ENCODE assay signal across 17 mouse cellular contexts in the genomic region with DNA sequence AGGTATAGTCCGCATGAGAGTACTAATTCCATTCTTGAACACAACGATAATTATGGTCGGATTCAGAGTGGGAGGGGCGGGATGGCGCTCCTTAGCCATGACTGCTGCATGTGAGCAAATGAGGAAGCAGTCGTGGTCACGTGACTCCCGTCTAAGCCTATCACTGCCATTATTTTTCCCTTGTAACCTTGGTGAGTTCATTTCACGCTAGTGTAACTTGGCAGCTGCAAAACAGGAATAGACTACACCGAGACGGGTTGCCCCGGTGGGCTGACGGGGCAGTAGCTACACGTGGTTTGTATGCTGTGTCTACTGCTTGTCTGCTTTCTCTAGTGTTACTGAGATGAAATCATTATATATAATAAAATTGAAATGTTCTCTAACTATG. TPM values are rescaled to one million over a fixed set of nuclear protein-coding genes. Genes with fewer than 3 reads are reported as not detected.
DNase-seq lines count a peak whose midpoint lies in the region; ATAC-seq and TF ChIP-seq lines count a peak whose summit lies in the region.
"Had no signal": no experiment of that assay in that cellular context is flagged by ENCODE, and none has a peak within 500 bp of the region (broad histone marks: within the 10 kb centered on the region; RNA-seq: fewer than 3 reads in every experiment).

No protein-coding gene starts in this region.

- no peak overlapping the region for H3K4me3 ChIP-seq in forebrain, embryonic 10.5 days
- no peak overlapping the region for H3K4me3 ChIP-seq in forebrain, embryonic 11.5 days (ENCODE audit: low read depth, low read length)
- no peak overlapping the region for H3K4me3 ChIP-seq in neural tube, embryonic 13.5 days
- no peak overlapping the region for H3K4me3 ChIP-seq in forebrain, embryonic 12.5 days (replicated peaks)
- no peak overlapping the region for H3K4me3 ChIP-seq in gastrocnemius, adult 2 months
- no peak overlapping the region for H3K4me3 ChIP-seq in limb, embryonic 10.5 days
- no peak overlapping the region for H3K4me3 ChIP-seq in kidney, embryonic 15.5 days (replicated peaks)
- H3K4me3 ChIP-seq: embryonic facial prominence, embryonic 15.5 days; limb, embryonic 12.5 days; midbrain, embryonic 12.5 days had no signal

- no peaks in the 10 kb centered on the region for H3K27me3 ChIP-seq in forebrain, embryonic 10.5 days (ENCODE audit: poor library complexity, severe bottlenecking)
- H3K27me3 ChIP-seq in forebrain, embryonic 11.5 days (ENCODE audit: control insufficient read depth, insufficient read depth, low read length) = no peaks in the 10 kb centered on the region
- no peaks in the 10 kb centered on the region for H3K27me3 ChIP-seq in neural tube, embryonic 13.5 days
- no peaks in the 10 kb centered on the region for H3K27me3 ChIP-seq in forebrain, embryonic 12.5 days
- H3K27me3 ChIP-seq in limb, embryonic 10.5 days (ENCODE audit: low read depth, poor library complexity, severe bottlenecking) = no peaks in the 10 kb centered on the region
- H3K27me3 ChIP-seq in kidney, embryonic 15.5 days = no peaks in the 10 kb centered on the region
- H3K27me3 ChIP-seq: embryonic facial prominence, embryonic 15.5 days; midbrain, embryonic 12.5 days had no signal

- DNase-seq in forebrain, embryonic 10.5 days (ENCODE audit: extremely low spot score, low spot score) = peak; percentile 10
- DNase-seq in forebrain, embryonic 11.5 days (ENCODE audit: low spot score) = no peak
- no peak for DNase-seq in neural tube, embryonic 10.5 days (ENCODE audit: extremely low spot score, low spot score)
- DNase-seq in gastrocnemius, adult 2 months = no peak
- no peak for DNase-seq in limb, embryonic 10.5 days (ENCODE audit: low spot score)
- DNase-seq: adrenal gland, postnatal 36 days; cerebellum, adult 8-10 months; heart, adult 18-20 months; lung, adult 18-20 months; right cerebral cortex, postnatal 25 days had no signal

- TF ChIP-seq CTCF in gastrocnemius, adult 2 months (IDR thresholded peaks at IDR 0.05) = no peak

- WGBS in forebrain, embryonic 10.5 days = 90% methylated on average over 14 of the region's 14 CpGs
- 90% methylated on average over 14 of the region's 14 CpGs for WGBS in forebrain, embryonic 11.5 days
- 86% methylated on average over 14 of the region's 14 CpGs for WGBS in neural tube, embryonic 13.5 days
- WGBS in forebrain, embryonic 12.5 days = 79% methylated on average over 14 of the region's 14 CpGs
- 92% methylated on average over 14 of the region's 14 CpGs for WGBS in limb, embryonic 10.5 days
- WGBS in kidney, embryonic 15.5 days = 91% methylated on average over 14 of the region's 14 CpGs

- H3K9ac ChIP-seq in forebrain, embryonic 11.5 days (ENCODE audit: low read length) = no peak overlapping the region
- H3K9ac ChIP-seq in neural tube, embryonic 13.5 days = no peak overlapping the region
- H3K9ac ChIP-seq in forebrain, embryonic 12.5 days = no peak overlapping the region
- no peak overlapping the region for H3K9ac ChIP-seq in kidney, embryonic 15.5 days
- H3K9ac ChIP-seq: embryonic facial prominence, embryonic 15.5 days; limb, embryonic 12.5 days; midbrain, embryonic 12.5 days had no signal

- H3K9me3 ChIP-seq in forebrain, embryonic 10.5 days = no peaks in the 10 kb centered on the region
- no peaks in the 10 kb centered on the region for H3K9me3 ChIP-seq in forebrain, embryonic 11.5 days (ENCODE audit: control insufficient read depth, low read length)
- no peaks in the 10 kb centered on the region for H3K9me3 ChIP-seq in neural tube, embryonic 13.5 days
- H3K9me3 ChIP-seq in forebrain, embryonic 12.5 days = no peaks in the 10 kb centered on the region
- H3K9me3 ChIP-seq in limb, embryonic 10.5 days (replicated peaks) = no peaks in the 10 kb centered on the region
- H3K9me3 ChIP-seq in kidney, embryonic 15.5 days (replicated peaks) = no peaks in the 10 kb centered on the region
- H3K9me3 ChIP-seq: embryonic facial prominence, embryonic 15.5 days; limb, embryonic 12.5 days; midbrain, embryonic 12.5 days had no signal

- H3K27ac ChIP-seq in forebrain, embryonic 10.5 days = no peak overlapping the region
- H3K27ac ChIP-seq in forebrain, embryonic 11.5 days (ENCODE audit: low read depth, low read length) = no peak overlapping the region
- H3K27ac ChIP-seq in neural tube, embryonic 13.5 days (replicated peaks) = 0 out of 2 replicates have a peak overlapping the region, but pooled peaks have one; percentile 18
- H3K27ac ChIP-seq in forebrain, embryonic 12.5 days = no peak overlapping the region
- no peak overlapping the region for H3K27ac ChIP-seq in gastrocnemius, adult 2 months
- no peak overlapping the region for H3K27ac ChIP-seq in limb, embryonic 10.5 days
- no peak overlapping the region for H3K27ac ChIP-seq in kidney, embryonic 15.5 days
- H3K27ac ChIP-seq: embryonic facial prominence, embryonic 15.5 days; kidney, postnatal 0 days; limb, embryonic 12.5 days; midbrain, embryonic 12.5 days had no signal

- H3K36me3 ChIP-seq in forebrain, embryonic 10.5 days (replicated peaks) = no peaks in the 10 kb centered on the region
- no peaks in the 10 kb centered on the region for H3K36me3 ChIP-seq in forebrain, embryonic 11.5 days (ENCODE audit: control insufficient read depth, insufficient read depth, low read length)
- no peaks in the 10 kb centered on the region for H3K36me3 ChIP-seq in neural tube, embryonic 13.5 days
- no peaks in the 10 kb centered on the region for H3K36me3 ChIP-seq in forebrain, embryonic 12.5 days (replicated peaks)
- no peaks in the 10 kb centered on the region for H3K36me3 ChIP-seq in limb, embryonic 10.5 days
- H3K36me3 ChIP-seq in kidney, embryonic 15.5 days = no peaks in the 10 kb centered on the region
- H3K36me3 ChIP-seq: embryonic facial prominence, embryonic 15.5 days; limb, embryonic 12.5 days; midbrain, embryonic 12.5 days had no signal

- no peak overlapping the region for H3K4me2 ChIP-seq in forebrain, embryonic 11.5 days (ENCODE audit: low read depth, low read length, severe bottlenecking)
- H3K4me2 ChIP-seq in neural tube, embryonic 13.5 days = no peak overlapping the region
- H3K4me2 ChIP-seq in forebrain, embryonic 12.5 days = no peak overlapping the region
- no peak overlapping the region for H3K4me2 ChIP-seq in kidney, embryonic 15.5 days
- H3K4me2 ChIP-seq: embryonic facial prominence, embryonic 15.5 days; limb, embryonic 12.5 days; midbrain, embryonic 12.5 days had no signal

- intact Hi-C loops in gastrocnemius, adult 2 months (cut with DNase I) = loop anchor here (2.0 kb wide), 1 partner anchor 55 kb away; no protein-coding TSS in a partner anchor

- peaks cover 19% of the 10 kb centered on the region; the same call in 1 of the 2 replicates for H3K4me1 ChIP-seq in forebrain, embryonic 10.5 days
- no peaks in the 10 kb centered on the region for H3K4me1 ChIP-seq in forebrain, embryonic 11.5 days (replicated peaks; ENCODE audit: control insufficient read depth, insufficient read depth, low read length)
- no peaks in the 10 kb centered on the region for H3K4me1 ChIP-seq in neural tube, embryonic 13.5 days (replicated peaks)
- H3K4me1 ChIP-seq in forebrain, embryonic 12.5 days = 0 out of 2 replicates have a peak, but pooled peaks cover 7% of the 10 kb centered on the region
- H3K4me1 ChIP-seq in limb, embryonic 10.5 days = peaks cover 4% of the 10 kb centered on the region; the same call in 1 of the 2 replicates
- H3K4me1 ChIP-seq in kidney, embryonic 15.5 days = no peaks in the 10 kb centered on the region
- H3K4me1 ChIP-seq: embryonic facial prominence, embryonic 15.5 days; limb, embryonic 12.5 days; midbrain, embryonic 12.5 days had no signal

- ATAC-seq in forebrain, embryonic 11.5 days (replicated peaks; ENCODE audit: low FRiP score) = no peak
- ATAC-seq in neural tube, embryonic 13.5 days (ENCODE audit: low read depth) = no peak
- peak; percentile 23; the same call in 1 of the 2 replicates for ATAC-seq in forebrain, embryonic 12.5 days (ENCODE audit: low FRiP score)
- no peak for ATAC-seq in kidney, embryonic 15.5 days (replicated peaks; ENCODE audit: low FRiP score)

RNA-seq across cellular contexts. Expression of a gene that starts 25.1 kb away (rescaled TPM):
- 2.3 and 3.2 TPM in 2 replicates for polyA plus RNA-seq in forebrain, embryonic 10.5 days (2016; fragmentation: Nextera tagmentation; extraction: Ambion mirVana)
- polyA plus RNA-seq in forebrain, embryonic 11.5 days (2014; fragmentation: Nextera tagmentation; extraction: Ambion mirVana) = 6.4 and 7.1 TPM in 2 replicates
- 5.3 and 5.7 TPM in 2 replicates for polyA plus RNA-seq in neural tube, embryonic 13.5 days (2015; fragmentation: Nextera tagmentation; extraction: Ambion mirVana)
- 6.6 and 6.9 TPM in 2 replicates for polyA plus RNA-seq in forebrain, embryonic 12.5 days (2016; fragmentation: Nextera tagmentation; extraction: Ambion mirVana)
- 1 to 10 TPM; 2.1 to 2.7 TPM for total RNA-seq in gastrocnemius, adult 2 months (2021)
- polyA plus RNA-seq in limb, embryonic 10.5 days (2016; fragmentation: Nextera tagmentation; extraction: Ambion mirVana) = 0.84 and 0.90 TPM in 2 replicates
- 5.2 and 5.4 TPM in 2 replicates for polyA plus RNA-seq in kidney, embryonic 15.5 days (2015; fragmentation: Nextera tagmentation; extraction: Ambion mirVana)

RNA-seq across cellular contexts. Expression of a gene that starts 56.3 kb away (rescaled TPM):
- polyA plus RNA-seq in forebrain, embryonic 10.5 days (2016; fragmentation: Nextera tagmentation; extraction: Ambion mirVana) = 12.9 and 13.0 TPM in 2 replicates
- polyA plus RNA-seq in forebrain, embryonic 11.5 days (2014; fragmentation: Nextera tagmentation; extraction: Ambion mirVana) = 13.6 and 15.1 TPM in 2 replicates
- 8.9 and 12.3 TPM in 2 replicates for polyA plus RNA-seq in neural tube, embryonic 13.5 days (2015; fragmentation: Nextera tagmentation; extraction: Ambion mirVana)
- polyA plus RNA-seq in forebrain, embryonic 12.5 days (2016; fragmentation: Nextera tagmentation; extraction: Ambion mirVana) = 15.5 and 15.6 TPM in 2 replicates
- 1 to 10 TPM; 2.0 to 2.7 TPM for total RNA-seq in gastrocnemius, adult 2 months (2021)
- 12.6 and 12.7 TPM in 2 replicates for polyA plus RNA-seq in limb, embryonic 10.5 days (2016; fragmentation: Nextera tagmentation; extraction: Ambion mirVana)
- 15.9 and 18.9 TPM in 2 replicates for polyA plus RNA-seq in kidney, embryonic 15.5 days (2015; fragmentation: Nextera tagmentation; extraction: Ambion mirVana)
